ENCODE assay signal across 30 mouse cellular contexts in the genomic region with DNA sequence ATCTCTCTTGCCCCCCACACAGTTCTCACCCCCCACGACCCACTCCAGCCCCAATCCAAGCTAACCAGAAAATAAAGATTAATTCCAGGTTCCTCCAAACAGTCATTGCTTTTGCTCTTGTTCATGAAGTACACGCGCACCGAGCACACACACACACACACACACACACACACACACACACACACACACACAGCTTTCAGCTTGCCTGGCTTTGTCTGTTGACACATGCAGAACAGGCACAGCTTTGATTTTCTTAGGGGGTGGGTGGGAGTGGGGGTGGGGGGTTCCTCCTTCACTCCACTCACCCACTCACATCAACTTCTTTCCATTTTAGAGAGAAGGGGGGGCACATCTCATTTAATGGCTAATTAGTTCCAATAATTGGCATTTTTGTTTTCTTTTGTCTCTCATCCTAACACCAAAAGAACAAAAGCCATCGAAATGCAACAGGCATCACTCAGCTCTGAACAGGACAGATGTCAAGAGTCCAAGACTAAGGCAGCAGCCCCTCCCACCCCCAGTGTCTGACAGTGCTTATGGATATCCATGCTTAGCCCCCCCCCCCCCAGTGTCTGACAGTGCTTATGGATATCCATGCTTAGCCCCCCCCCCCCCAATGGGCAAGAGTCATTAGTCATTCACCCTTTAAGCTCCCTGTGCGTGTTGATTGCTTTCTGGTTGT. TPM values are rescaled to one million over a fixed set of nuclear protein-coding genes. Genes with fewer than 3 reads are reported as not detected.
DNase-seq lines count a peak whose midpoint lies in the region; ATAC-seq and TF ChIP-seq lines count a peak whose summit lies in the region.
"Had no signal": no experiment of that assay in that cellular context is flagged by ENCODE, and none has a peak within 500 bp of the region (broad histone marks: within the 10 kb centered on the region; RNA-seq: fewer than 3 reads in every experiment).

No protein-coding gene starts in this region.

- no peak overlapping the region for H3K4me3 ChIP-seq in hindbrain, embryonic 12.5 days
- H3K4me3 ChIP-seq in hindbrain, embryonic 14.5 days (replicated peaks; ENCODE audit: low read length), result no peak overlapping the region
- no peak overlapping the region for H3K4me3 ChIP-seq in layer of hippocampus, adult 2 months
- H3K4me3 ChIP-seq: embryonic facial prominence, embryonic 12.5 days; erythroblast, embryonic 14.5 days; heart, adult 2 months; liver, embryonic 12.5 days; neural tube, embryonic 15.5 days had no signal

- no peaks in the 10 kb centered on the region for H3K9me3 ChIP-seq in hindbrain, embryonic 12.5 days (replicated peaks)
- no peaks in the 10 kb centered on the region for H3K9me3 ChIP-seq in hindbrain, embryonic 14.5 days (ENCODE audit: control insufficient read depth, low read length)
- H3K9me3 ChIP-seq: embryonic facial prominence, embryonic 12.5 days; liver, embryonic 12.5 days; neural tube, embryonic 15.5 days had no signal

- no peak for TF ChIP-seq CTCF in layer of hippocampus, adult 2 months (conservative IDR thresholded peaks at IDR 0.05)

- H3K9ac ChIP-seq in hindbrain, embryonic 12.5 days, result no peak overlapping the region
- no peak overlapping the region for H3K9ac ChIP-seq in hindbrain, embryonic 14.5 days
- H3K9ac ChIP-seq: embryonic facial prominence, embryonic 12.5 days; liver, embryonic 12.5 days; lung, embryonic 14.5 days; neural tube, embryonic 15.5 days had no signal

- WGBS in hindbrain, embryonic 12.5 days, result 1% methylated on average over 6 of the region's 6 CpGs
- WGBS in hindbrain, embryonic 14.5 days, result 3% methylated on average over 6 of the region's 6 CpGs

- H3K4me1 ChIP-seq in hindbrain, embryonic 12.5 days, result peaks cover 21% of the 10 kb centered on the region
- no peaks in the 10 kb centered on the region; the same call in 1 of the 2 replicates for H3K4me1 ChIP-seq in hindbrain, embryonic 14.5 days (replicated peaks; ENCODE audit: control insufficient read depth, insufficient read depth, low read length)

- DNase-seq in hindbrain, embryonic 14.5 days (ENCODE audit: low spot score), result no peak
- peak; percentile 47 for DNase-seq in embryo, embryonic 9.5 days (ENCODE audit: extremely low spot score)
- peak; percentile 44 for DNase-seq in induced T-regulatory cell, adult 2 months (ENCODE audit: low read depth)
- DNase-seq in naive thymus-derived CD4-positive, alpha-beta T cell, adult 2 months (ENCODE audit: low read depth), result peak; percentile 31
- no peak for DNase-seq in layer of hippocampus, adult 9-10 months (ENCODE audit: low spot score)
- DNase-seq in layer of hippocampus, adult 2 months (ENCODE audit: low spot score in 2 of 2), result no peak
- no peak for DNase-seq in cerebellum, adult 8-10 months
- DNase-seq: adrenal gland, postnatal 10 days; gastrocnemius, postnatal 25 days; heart, adult 2 months; heart, postnatal 36 days; kidney, adult 9 months; kidney, postnatal 25 days; lung, embryonic 14.5 days; right cerebral cortex, postnatal 25 days had no signal

- no peak overlapping the region for H3K27ac ChIP-seq in hindbrain, embryonic 12.5 days
- H3K27ac ChIP-seq in hindbrain, embryonic 14.5 days, result no peak overlapping the region
- H3K27ac ChIP-seq in layer of hippocampus, adult 2 months, result no peak overlapping the region
- H3K27ac ChIP-seq: embryonic facial prominence, embryonic 12.5 days; heart, adult 2 months; liver, embryonic 12.5 days; macrophage; neural tube, embryonic 15.5 days had no signal

- H3K27me3 ChIP-seq in hindbrain, embryonic 12.5 days, result peaks cover 94% of the 10 kb centered on the region
- peaks cover 98% of the 10 kb centered on the region for H3K27me3 ChIP-seq in hindbrain, embryonic 14.5 days (ENCODE audit: control insufficient read depth, insufficient read depth, low read length)

- no peak overlapping the region for H3K4me2 ChIP-seq in hindbrain, embryonic 12.5 days (replicated peaks)
- no peak overlapping the region for H3K4me2 ChIP-seq in hindbrain, embryonic 14.5 days (replicated peaks)
- H3K4me2 ChIP-seq: embryonic facial prominence, embryonic 12.5 days; liver, embryonic 12.5 days; lung, embryonic 14.5 days; neural tube, embryonic 15.5 days had no signal

- peak; percentile 52 for ATAC-seq in hindbrain, embryonic 12.5 days (ENCODE audit: low FRiP score)
- no peak for ATAC-seq in hindbrain, embryonic 14.5 days (ENCODE audit: low FRiP score)
- ATAC-seq: activated CD4-positive, CD25-positive, alpha-beta regulatory T cell, adult 4 months; liver, embryonic 12.5 days had no signal

- H3K36me3 ChIP-seq in hindbrain, embryonic 12.5 days, result no peaks in the 10 kb centered on the region
- H3K36me3 ChIP-seq in hindbrain, embryonic 14.5 days (replicated peaks; ENCODE audit: control insufficient read depth, insufficient read depth), result no peaks in the 10 kb centered on the region
- H3K36me3 ChIP-seq: embryonic facial prominence, embryonic 12.5 days; liver, embryonic 12.5 days; neural tube, embryonic 15.5 days had no signal

RNA-seq across cellular contexts. Expression of a gene that starts 3.6 kb away (rescaled TPM):
- 48.4 and 63.4 TPM in 2 replicates for polyA plus RNA-seq in hindbrain, embryonic 12.5 days (2016; fragmentation: Nextera tagmentation; extraction: Ambion mirVana)
- 28.2 and 29.0 TPM in 2 replicates for polyA plus RNA-seq in hindbrain, embryonic 14.5 days (2014; fragmentation: Nextera tagmentation; extraction: Ambion mirVana)
- total RNA-seq in layer of hippocampus, adult 2 months (2021), result not detected
- polyA plus RNA-seq: macrophage had no signal

RNA-seq across cellular contexts. Expression of a gene that starts 4.1 kb away (rescaled TPM):
- 3.5 and 3.8 TPM in 2 replicates for polyA plus RNA-seq in hindbrain, embryonic 12.5 days (2016; fragmentation: Nextera tagmentation; extraction: Ambion mirVana)
- polyA plus RNA-seq in hindbrain, embryonic 14.5 days (2014; fragmentation: Nextera tagmentation; extraction: Ambion mirVana), result 1.1 and 1.2 TPM in 2 replicates
- total RNA-seq in layer of hippocampus, adult 2 months (2021), result not detected
- total RNA-seq: adrenal gland, postnatal 10 days; ES-E14; gastrocnemius, postnatal 25 days; heart, adult 2 months; heart, postnatal 36 days; layer of hippocampus, postnatal 10 days; left cerebral cortex, adult 8-10 months had no signal
- polyA plus RNA-seq: C2C12; erythroblast, embryonic 14.5 days; heart, adult 2 months; heart, embryonic 14.5 days; intestine, embryonic 14.5 days; liver, embryonic 12.5 days; lung, embryonic 14.5 days; macrophage; spleen, adult 2 months; stomach, embryonic 14.5 days had no signal

RNA-seq across cellular contexts. Expression of a gene that starts 12.4 kb away (rescaled TPM):
- 1.1 and 2.9 TPM in 2 replicates for polyA plus RNA-seq in hindbrain, embryonic 12.5 days (2016; fragmentation: Nextera tagmentation; extraction: Ambion mirVana)
- polyA plus RNA-seq in hindbrain, embryonic 14.5 days (2014; fragmentation: Nextera tagmentation; extraction: Ambion mirVana), result 0.36 and 0.52 TPM in 2 replicates
- total RNA-seq in layer of hippocampus, adult 2 months (2021), result not detected
- total RNA-seq: gastrocnemius, postnatal 25 days; heart, adult 2 months; heart, postnatal 36 days; layer of hippocampus, postnatal 10 days; left cerebral cortex, adult 8-10 months had no signal
- polyA plus RNA-seq: C2C12; erythroblast, embryonic 14.5 days; heart, adult 2 months; intestine, embryonic 14.5 days; liver, embryonic 12.5 days; lung, embryonic 14.5 days; macrophage; spleen, adult 2 months; stomach, embryonic 14.5 days had no signal

Comparison
In these comparisons a context has a peak if more than half of its experiments do, and no peak if none do; other contexts are left out.
1. DNase-seq: peak in embryo, embryonic 9.5 days (single experiment), induced T-regulatory cell, adult 2 months (single experiment) and naive thymus-derived CD4-positive, alpha-beta T cell, adult 2 months (single experiment); none in hindbrain, embryonic 14.5 days (single experiment), layer of hippocampus, adult 9-10 months (single experiment), layer of hippocampus, adult 2 months (0 of 2) and cerebellum, adult 8-10 months (single experiment).